Mouse (Mus musculus) left cerebral cortex, adult 2 months (tissue): Measurements from ENCODE around the gene Yju2. TPM values are rescaled to one million over a fixed set of nuclear protein-coding genes. Genes with fewer than 3 reads are reported as not detected.

Source experiments
- DNase-seq, 2 experiments: peaks; one replicate each; pipeline ENCODE4 v3.0.0; 2021 to 2022; ENCODE audit warnings: low spot score in 2 of 2, mixed read lengths in 1 of 2; ENCODE audit errors: extremely low spot score in 1 of 2
- H3K27ac ChIP-seq: fragments of 200-600 bp; 2 replicates; pipeline ENCODE4 v1.8.1; 2022
- H3K4me3 ChIP-seq: fragments of 200-600 bp; 2 replicates; pipeline ENCODE4 v1.8.1; 2022
- CTCF ChIP-seq: fragments of 200-600 bp; IDR thresholded peaks from 2 replicates; pipeline ENCODE4 v1.8.1; 2022; ENCODE audit warnings: antibody characterized with exemption, mild to moderate bottlenecking, moderate library complexity
- intact Hi-C: fragments of 180-260 bp; cut with DNase I; formaldehyde crosslinking; loops from one replicate; pipeline ENCODE4 v1.15.1; 2025
- total RNA-seq, 2 experiments: library from RNA; stranded (reverse); gene quantifications; 2 replicates each; pipeline ENCODE4 v1.2.3; 2021

Yju2 gene
- total RNA-seq, 2 experiments from 2014 or later: 16.4 to 17.4 TPM

DNA sequence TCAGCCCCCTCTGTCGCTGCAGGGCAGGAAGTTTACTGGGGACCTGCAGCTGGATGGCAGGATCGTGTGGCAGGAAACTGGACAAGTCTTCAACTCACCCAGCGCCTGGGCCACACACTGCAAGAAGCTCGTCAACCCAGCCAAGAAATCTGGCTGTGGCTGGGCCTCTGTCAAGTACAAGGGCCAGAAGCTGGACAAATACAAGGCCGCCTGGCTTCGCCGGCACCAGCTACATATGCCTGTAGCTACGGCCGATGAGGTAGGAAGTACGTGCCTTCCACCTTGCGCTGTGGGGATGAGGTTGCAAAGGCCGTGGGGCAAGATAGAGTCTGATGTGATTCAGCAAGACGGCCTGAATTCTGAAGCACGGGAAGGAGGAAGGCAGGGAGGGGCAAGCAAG lies 51.4 kb downstream of the Yju2 start:
- intact Hi-C loops: loop anchor here (2.0 kb wide), 1 partner anchor 33 kb away; no protein-coding TSS in a partner anchor
- no peak for DNase-seq
- H3K27ac ChIP-seq: no peak overlapping the region; the same call in 1 of the 2 replicates
- peak overlapping the region; percentile 96 for H3K4me3 ChIP-seq
- TF ChIP-seq CTCF: no peak

DNA sequence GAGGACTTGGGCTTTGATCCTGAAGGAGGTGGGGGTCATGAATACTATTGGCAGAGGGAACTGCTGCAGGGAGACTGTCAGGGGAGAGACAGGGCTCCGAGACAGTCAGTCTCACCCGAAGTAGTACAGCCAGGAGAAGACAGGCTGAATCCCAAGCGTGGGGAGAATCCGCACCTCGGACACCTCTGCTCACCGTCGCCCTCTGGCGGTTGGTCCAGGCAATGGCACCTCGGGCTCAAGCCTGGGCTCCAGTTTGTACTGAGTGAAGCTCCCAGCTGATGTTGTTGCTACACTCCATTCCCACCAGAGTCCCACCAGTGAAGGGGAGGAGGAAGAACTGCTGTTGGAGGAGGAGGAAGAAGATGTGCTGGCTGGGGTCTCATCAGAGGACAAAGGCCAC lies 51.8 kb downstream of the Yju2 start:
- H3K27ac ChIP-seq: no peak overlapping the region
- peak; percentile 74 to 83 for DNase-seq
- no peak; the same call in none of the 2 replicates for TF ChIP-seq CTCF
- peak overlapping the region; percentile 96 for H3K4me3 ChIP-seq
- intact Hi-C loops: loop anchor here (2.0 kb wide), 1 partner anchor 34 kb away; no protein-coding TSS in a partner anchor

DNA sequence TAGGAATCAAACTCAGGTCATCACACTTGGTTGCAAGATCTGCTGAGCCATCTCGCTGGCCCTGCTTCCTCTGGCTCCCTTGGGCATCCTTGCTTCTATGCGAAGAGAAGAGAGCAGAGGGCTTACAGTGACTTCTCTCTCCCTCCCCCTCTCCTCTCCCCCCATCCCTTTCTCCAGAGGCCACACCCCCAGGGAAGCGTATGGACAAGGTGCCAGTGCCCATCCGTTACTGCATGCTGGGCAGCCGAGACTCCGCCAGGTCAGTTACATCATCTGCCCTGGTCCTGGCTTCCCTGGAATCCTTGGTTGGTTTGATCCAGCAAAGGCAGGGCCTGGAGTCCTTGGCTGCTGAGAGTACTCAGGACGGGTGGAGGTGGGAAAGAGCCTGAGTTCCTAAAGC lies 52.5 kb downstream of the Yju2 start:
- Histone ChIP-seq H3K27ac (no peak overlapping the region), H3K4me3 (no peak overlapping the region)
- TF ChIP-seq CTCF: no peak
- no peak for DNase-seq
- intact Hi-C loops: loop anchor here (2.0 kb wide), 1 partner anchor 35 kb away; no protein-coding TSS in a partner anchor

DNA sequence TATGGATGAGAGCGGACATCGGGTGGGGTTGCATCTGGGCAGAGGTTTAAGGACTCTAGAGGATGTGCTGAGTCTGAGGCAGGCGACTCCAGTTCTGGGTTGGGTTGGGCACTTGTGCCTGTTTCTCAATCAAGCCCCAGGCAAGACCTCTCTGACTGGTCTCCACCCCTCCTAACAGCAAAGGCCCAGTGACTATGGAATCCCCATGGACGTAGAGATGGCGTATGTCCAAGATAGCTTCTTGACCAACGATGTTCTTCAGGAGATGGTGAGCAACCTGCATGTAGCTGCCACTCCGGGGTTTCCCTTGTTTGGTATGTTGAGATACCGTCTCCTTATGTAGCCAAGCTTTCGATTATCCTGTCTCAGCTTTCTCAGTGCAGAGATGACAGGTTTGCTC lies 56.4 kb downstream of the Yju2 start:
- Histone ChIP-seq H3K27ac (no peak overlapping the region), H3K4me3 (no peak overlapping the region)
- intact Hi-C loops: no loop called here
- no peak for DNase-seq
- no peak for TF ChIP-seq CTCF

DNA sequence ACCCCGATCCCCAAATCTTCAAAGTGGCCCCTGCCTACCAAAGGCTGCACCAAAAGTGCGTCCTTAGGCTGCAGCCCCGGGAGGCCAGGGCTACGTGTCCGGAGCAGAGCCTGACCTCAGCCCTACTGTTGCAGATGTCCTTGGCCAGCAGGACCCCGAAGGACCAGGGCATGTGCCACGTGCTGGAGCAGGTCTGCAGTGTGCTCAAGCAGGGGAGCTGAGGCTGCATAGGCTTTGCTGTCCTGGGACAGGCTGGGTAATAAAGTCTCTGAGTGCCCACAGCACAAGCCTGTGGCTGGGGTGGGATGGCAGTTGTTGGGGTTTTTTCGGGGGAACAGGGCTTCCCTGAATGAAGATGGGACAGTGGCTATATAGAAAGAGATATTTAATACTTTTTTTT lies 57.5 kb downstream of the Yju2 start:
- intact Hi-C loops: no loop called here
- Histone ChIP-seq H3K4me3 (no peak overlapping the region), H3K27ac (no peak overlapping the region)
- DNase-seq: no peak
- TF ChIP-seq CTCF: no peak

DNA sequence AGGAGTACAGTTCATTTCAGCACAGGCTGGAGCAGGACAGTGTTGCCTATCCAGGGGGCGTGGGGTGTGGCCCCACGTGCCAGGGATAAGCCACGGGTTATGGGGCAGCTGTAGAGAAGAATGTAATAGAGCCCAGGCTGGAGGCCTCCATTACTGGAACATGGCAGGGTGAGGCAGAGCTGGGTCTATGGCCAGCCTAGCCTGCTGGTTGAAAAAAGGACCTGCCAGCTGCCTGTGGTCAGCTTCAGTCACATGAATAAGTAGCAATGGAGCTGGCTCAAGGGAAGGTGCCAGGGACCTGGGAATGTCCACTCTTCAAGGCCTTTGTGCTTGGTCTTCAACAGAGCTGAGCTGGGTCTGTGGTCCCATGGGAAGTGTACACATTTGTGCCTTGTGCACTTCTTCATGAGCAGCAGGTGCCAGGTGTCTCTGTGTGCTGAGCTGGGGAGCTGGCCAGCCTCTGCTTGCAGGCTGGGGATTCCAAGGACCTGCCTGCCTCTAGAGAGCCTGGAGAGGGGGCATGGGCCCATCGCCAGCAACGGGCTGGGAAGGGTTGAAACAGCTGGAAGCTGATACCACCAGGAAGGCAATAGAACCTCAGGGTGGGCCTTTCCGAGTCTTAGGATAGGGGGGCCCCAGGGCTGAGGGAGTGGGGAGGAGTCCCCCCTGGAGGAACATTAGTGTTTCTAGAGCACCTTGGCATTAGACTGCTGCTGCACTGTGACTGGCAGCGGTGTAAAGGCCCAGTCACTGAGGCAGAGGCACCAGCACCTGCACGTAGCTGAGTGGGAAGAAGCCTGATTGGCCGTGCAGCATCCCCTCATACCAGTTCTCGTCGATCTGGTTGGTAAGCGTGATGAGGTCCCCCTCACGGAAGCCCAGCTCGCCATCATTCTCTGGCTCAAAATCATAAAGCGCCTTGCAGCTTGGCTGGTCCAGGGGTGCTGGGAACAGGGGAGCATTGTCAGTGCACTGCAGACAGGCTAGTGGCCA lies 58.2 kb downstream of the Yju2 start:
- intact Hi-C loops: no loop called here
- H3K27ac ChIP-seq: no peak overlapping the region
- TF ChIP-seq CTCF: no peak
- H3K4me3 ChIP-seq: no peak overlapping the region
- no peak for DNase-seq

DNA sequence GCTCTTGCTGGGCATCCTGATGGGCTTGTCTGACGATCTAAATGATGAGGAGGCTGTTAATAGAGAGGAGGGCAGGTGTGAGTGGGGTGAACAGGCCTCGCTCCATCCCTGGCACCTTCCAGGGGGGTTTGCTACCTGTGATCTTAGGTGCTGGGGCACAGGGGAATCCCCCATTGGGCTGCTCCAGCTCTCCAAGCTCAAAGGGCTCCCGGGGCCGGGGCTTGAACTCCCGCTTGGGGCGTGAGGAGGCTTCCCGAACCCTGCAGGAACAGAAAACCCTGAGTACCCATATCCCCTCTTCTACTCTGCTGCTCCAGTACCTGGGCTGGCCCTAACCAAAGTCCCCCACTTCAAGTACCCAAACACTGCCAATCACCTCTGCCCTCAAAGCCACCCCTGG lies 58.9 kb downstream of the Yju2 start:
- Histone ChIP-seq H3K4me3 (no peak overlapping the region), H3K27ac (0 out of 2 replicates have a peak overlapping the region, but pooled peaks have one; percentile 47)
- DNase-seq: no peak
- TF ChIP-seq CTCF: no peak
- intact Hi-C loops: no loop called here

Other genes with a start within 250 kb of the Yju2 start
- gene Pot1b, start 246.5 kb upstream of the Yju2 start, total RNA-seq: 1 to 10 TPM; 5.2 to 6.1 TPM
- under 1 TPM in 1 of 2 experiments, not detected in 1; 0.09 TPM for gene Adgre4, start 209.1 kb upstream of the Yju2 start, total RNA-seq
- 1 to 10 TPM; 5.1 to 6.7 TPM for gene Zfp119a, start 80.2 kb upstream of the Yju2 start, total RNA-seq
- 1 to 10 TPM; 6.2 to 6.6 TPM for gene Zfp959, start 67.0 kb upstream of the Yju2 start, total RNA-seq
- gene Zfp119b, start 9.6 kb upstream of the Yju2 start, total RNA-seq: 1 to 10 TPM; 2.3 to 4.1 TPM
- gene Ebi3, start 6.5 kb upstream of the Yju2 start, total RNA-seq: 1 to 10 TPM; 1.2 to 1.4 TPM
- gene Shd, start 11.4 kb downstream of the Yju2 start, total RNA-seq: 10 to 100 TPM; 36.7 to 40.1 TPM
- 10 to 100 TPM; 88.7 to 90.6 TPM for gene Fsd1, start 27.4 kb downstream of the Yju2 start, total RNA-seq
- gene Stap2, start 46.5 kb downstream of the Yju2 start, total RNA-seq: 1 to 10 TPM; 2.5 to 3.1 TPM
- gene Mpnd, start 46.6 kb downstream of the Yju2 start, total RNA-seq: 10 to 100 TPM; 90.8 to 91.2 TPM
- gene Sh3gl1, start 77.5 kb downstream of the Yju2 start, total RNA-seq: 10 to 100 TPM; 38.9 to 43.2 TPM
- 1 to 10 TPM; 1.6 to 2.0 TPM for gene Chaf1a, start 81.3 kb downstream of the Yju2 start, total RNA-seq
- gene Ubxn6, start 115.9 kb downstream of the Yju2 start, total RNA-seq: 10 to 100 TPM; 91.2 to 98.3 TPM
- 100 to 1,000 TPM; 102 to 109 TPM for gene Hdgfl2, start 120.5 kb downstream of the Yju2 start, total RNA-seq
- gene Plin4, start 150.7 kb downstream of the Yju2 start, total RNA-seq: 1 to 10 TPM; 5.0 to 7.4 TPM
- under 1 TPM; 0.38 to 0.68 TPM for gene Plin5, start 158.5 kb downstream of the Yju2 start, total RNA-seq
- gene Lrg1, start 162.9 kb downstream of the Yju2 start, total RNA-seq: 1 to 10 TPM; 4.2 to 6.1 TPM
- 100 to 1,000 TPM; 117 to 125 TPM for gene Sema6b, start 181.2 kb downstream of the Yju2 start, total RNA-seq
- 1 to 10 TPM; 7.5 to 8.7 TPM for gene Tnfaip8l1, start 203.4 kb downstream of the Yju2 start, total RNA-seq
- gene Mydgf, start 224.8 kb downstream of the Yju2 start, total RNA-seq: 10 to 100 TPM; 39.5 to 41.2 TPM